Mouse (Mus musculus): Measurements from ENCODE around the gene Apobec2. TPM values are rescaled to one million over a fixed set of nuclear protein-coding genes. Genes with fewer than 3 reads are reported as not detected.

Apobec2 gene
- total RNA-seq, 2 experiments from 2014 or later = 0.24 TPM

- DNase-seq (ENCODE audit: extremely low spot score in 1 of 2, low spot score in 2 of 2) = no peak
Observed at GRCm38 (mm10) chr17:48443542-48444145, 10.9 kb upstream of the Apobec2 start.

GRCm38 (mm10) chr17:48442745-48443457, 10.2 kb upstream of the Apobec2 start:
- DNase-seq (ENCODE audit: extremely low spot score in 1 of 2, low spot score in 2 of 2) = no peak
- intact Hi-C loops (cut with DNase I) = no loop called here

More at GRCm38 (mm10) chr17:48443542-48444145, 10.9 kb upstream of the Apobec2 start:
- intact Hi-C loops (cut with DNase I) = no loop called here

GRCm38 (mm10) chr17:48437421-48437911, 4.7 kb upstream of the Apobec2 start:
- intact Hi-C loops (cut with DNase I) = no loop called here
- DNase-seq (ENCODE audit: extremely low spot score in 1 of 2, low spot score in 2 of 2) = no peak

- no peak for DNase-seq (ENCODE audit: extremely low spot score in 1 of 2, low spot score in 2 of 2)
Observed at GRCm38 (mm10) chr17:48436487-48436886, 3.8 kb upstream of the Apobec2 start.

GRCm38 (mm10) chr17:48434479-48434878, 1.7 kb upstream of the Apobec2 start:
- intact Hi-C loops (cut with DNase I) = no loop called here
- no peak for DNase-seq (ENCODE audit: extremely low spot score in 1 of 2, low spot score in 2 of 2)

More at GRCm38 (mm10) chr17:48436487-48436886, 3.8 kb upstream of the Apobec2 start:
- intact Hi-C loops (cut with DNase I) = no loop called here

GRCm38 (mm10) chr17:48433689-48434330, 1.1 kb upstream of the Apobec2 start:
- intact Hi-C loops (cut with DNase I) = no loop called here

GRCm38 (mm10) chr17:48433006-48433655, 401 bp upstream of the Apobec2 start:
- no peak for DNase-seq (ENCODE audit: extremely low spot score in 1 of 2, low spot score in 2 of 2)
- intact Hi-C loops (cut with DNase I) = no loop called here

More at GRCm38 (mm10) chr17:48433689-48434330, 1.1 kb upstream of the Apobec2 start:
- DNase-seq (ENCODE audit: extremely low spot score in 1 of 2, low spot score in 2 of 2) = no peak

- intact Hi-C loops (cut with DNase I) = no loop called here
- DNase-seq (ENCODE audit: extremely low spot score in 1 of 2, low spot score in 2 of 2) = no peak
Observed at GRCm38 (mm10) chr17:48431054-48431453, 1.7 kb downstream of the Apobec2 start.

GRCm38 (mm10) chr17:48430394-48430793, 2.3 kb downstream of the Apobec2 start:
- intact Hi-C loops (cut with DNase I) = no loop called here

GRCm38 (mm10) chr17:48427852-48428530, 4.7 kb downstream of the Apobec2 start:
- intact Hi-C loops (cut with DNase I) = loop anchor here (10.0 kb wide), 1 partner anchor 1457 kb away; no protein-coding TSS in a partner anchor
- no peak for DNase-seq (ENCODE audit: extremely low spot score in 1 of 2, low spot score in 2 of 2)

More at GRCm38 (mm10) chr17:48430394-48430793, 2.3 kb downstream of the Apobec2 start:
- DNase-seq (ENCODE audit: extremely low spot score in 1 of 2, low spot score in 2 of 2) = no peak

- no peak for DNase-seq (ENCODE audit: extremely low spot score in 1 of 2, low spot score in 2 of 2)
- intact Hi-C loops (cut with DNase I) = loop anchor here (10.0 kb wide), 1 partner anchor 1458 kb away; no protein-coding TSS in a partner anchor
Observed at GRCm38 (mm10) chr17:48426991-48427750, 5.6 kb downstream of the Apobec2 start.

- intact Hi-C loops (cut with DNase I) = loop anchor here (10.0 kb wide), 1 partner anchor 1459 kb away; no protein-coding TSS in a partner anchor
Observed at GRCm38 (mm10) chr17:48425823-48426612, 6.7 kb downstream of the Apobec2 start.

GRCm38 (mm10) chr17:48424237-48424636, 8.5 kb downstream of the Apobec2 start:
- no peak for DNase-seq (ENCODE audit: extremely low spot score in 1 of 2, low spot score in 2 of 2)
- intact Hi-C loops (cut with DNase I) = loop anchor here (10.0 kb wide), 1 partner anchor 1461 kb away; no protein-coding TSS in a partner anchor

More at GRCm38 (mm10) chr17:48425823-48426612, 6.7 kb downstream of the Apobec2 start:
- no peak for DNase-seq (ENCODE audit: extremely low spot score in 1 of 2, low spot score in 2 of 2)

GRCm38 (mm10) chr17:48419571-48419970, 13.2 kb downstream of the Apobec2 start:
- intact Hi-C loops (cut with DNase I) = loop anchor here (5.0 to 10.0 kb wide), 2 partner anchors 183 to 985 kb away; no protein-coding TSS in a partner anchor
- DNase-seq (ENCODE audit: extremely low spot score in 1 of 2, low spot score in 2 of 2) = no peak

GRCm38 (mm10) chr17:48418781-48419180, 13.9 kb downstream of the Apobec2 start:
- no peak for DNase-seq (ENCODE audit: extremely low spot score in 1 of 2, low spot score in 2 of 2)
- intact Hi-C loops (cut with DNase I) = loop anchor here (5.0 to 10.0 kb wide), 2 partner anchors 184 to 986 kb away; no protein-coding TSS in a partner anchor

- intact Hi-C loops (cut with DNase I) = loop anchor here (5.0 to 10.0 kb wide), 2 partner anchors 184 to 987 kb away; no protein-coding TSS in a partner anchor
- DNase-seq (ENCODE audit: extremely low spot score in 1 of 2, low spot score in 2 of 2) = no peak
Observed at GRCm38 (mm10) chr17:48418174-48418573, 14.6 kb downstream of the Apobec2 start.
